Mouse (Mus musculus): Measurements from ENCODE around the gene Magi1.
A peak's percentile ranks its signal among the peaks of the same experiment; 100 is the strongest.

Magi1 gene

DNA sequence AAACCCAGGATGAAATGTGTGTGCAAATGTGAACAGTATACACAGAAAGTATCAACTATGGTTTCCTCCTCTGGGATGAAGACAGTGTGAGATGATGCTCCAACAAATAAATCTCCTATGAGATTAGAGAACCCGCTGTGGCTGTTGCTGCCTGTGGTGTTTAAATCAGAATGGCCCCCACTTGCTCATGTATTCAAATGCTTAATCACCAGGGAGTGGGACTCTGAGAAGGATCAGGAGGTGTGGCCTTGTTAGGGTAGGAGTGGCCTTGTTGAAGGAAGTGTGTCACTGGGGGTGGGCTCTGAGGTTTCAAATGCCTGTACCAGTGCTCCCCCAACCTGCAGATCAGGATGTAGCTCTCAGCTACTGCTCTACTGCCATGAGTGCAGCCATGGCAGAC is 410.2 kb downstream of the Magi1 start:
- DNase-seq: no peak

DNA sequence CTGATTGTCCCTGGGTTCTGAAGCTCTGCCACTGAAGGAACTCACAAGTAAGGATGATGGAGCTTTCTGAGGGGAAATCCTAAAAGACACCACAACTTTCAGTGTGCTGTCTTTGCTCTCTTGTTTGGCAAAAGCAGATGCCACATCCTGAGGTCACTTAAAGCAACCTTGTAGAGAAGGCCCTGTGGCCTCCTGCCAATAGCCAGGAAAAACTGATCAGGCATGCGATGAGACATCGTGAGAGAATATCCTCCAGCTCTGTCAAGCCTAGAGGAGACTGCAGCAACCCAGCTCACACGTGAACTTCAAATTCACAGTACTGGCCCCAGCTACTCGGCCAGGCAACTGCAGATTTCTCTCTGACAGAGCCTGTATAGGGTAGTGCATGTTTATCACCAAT is 412.2 kb downstream of the Magi1 start:
- peak; percentile 21 for DNase-seq

GRCm38 (mm10) chr6:93870023-93870422 is 413.7 kb downstream of the Magi1 start:
- no peak for DNase-seq

DNA sequence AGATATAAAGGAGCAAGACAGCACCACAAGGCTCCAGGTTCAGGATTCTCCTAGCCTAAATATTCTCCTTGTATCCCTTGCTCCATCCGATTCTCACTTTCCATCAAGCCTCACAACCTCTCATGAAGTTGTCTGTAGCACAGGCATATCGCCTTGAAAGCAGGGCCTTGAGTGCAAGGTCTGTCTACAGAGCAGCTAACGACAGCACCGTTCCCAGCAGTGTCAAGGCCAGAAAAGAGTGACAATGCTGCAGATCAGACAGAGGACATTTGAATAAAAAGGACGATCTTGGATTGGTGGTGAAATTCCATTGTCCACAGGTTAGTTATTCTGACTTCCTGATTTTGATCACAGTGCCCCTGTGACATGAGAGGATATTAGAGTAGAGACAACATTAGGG is 421.5 kb downstream of the Magi1 start:
- no peak for DNase-seq

- no peak for DNase-seq
Observed at GRCm38 (mm10) chr6:93856783-93857182, 426.9 kb downstream of the Magi1 start.

DNA sequence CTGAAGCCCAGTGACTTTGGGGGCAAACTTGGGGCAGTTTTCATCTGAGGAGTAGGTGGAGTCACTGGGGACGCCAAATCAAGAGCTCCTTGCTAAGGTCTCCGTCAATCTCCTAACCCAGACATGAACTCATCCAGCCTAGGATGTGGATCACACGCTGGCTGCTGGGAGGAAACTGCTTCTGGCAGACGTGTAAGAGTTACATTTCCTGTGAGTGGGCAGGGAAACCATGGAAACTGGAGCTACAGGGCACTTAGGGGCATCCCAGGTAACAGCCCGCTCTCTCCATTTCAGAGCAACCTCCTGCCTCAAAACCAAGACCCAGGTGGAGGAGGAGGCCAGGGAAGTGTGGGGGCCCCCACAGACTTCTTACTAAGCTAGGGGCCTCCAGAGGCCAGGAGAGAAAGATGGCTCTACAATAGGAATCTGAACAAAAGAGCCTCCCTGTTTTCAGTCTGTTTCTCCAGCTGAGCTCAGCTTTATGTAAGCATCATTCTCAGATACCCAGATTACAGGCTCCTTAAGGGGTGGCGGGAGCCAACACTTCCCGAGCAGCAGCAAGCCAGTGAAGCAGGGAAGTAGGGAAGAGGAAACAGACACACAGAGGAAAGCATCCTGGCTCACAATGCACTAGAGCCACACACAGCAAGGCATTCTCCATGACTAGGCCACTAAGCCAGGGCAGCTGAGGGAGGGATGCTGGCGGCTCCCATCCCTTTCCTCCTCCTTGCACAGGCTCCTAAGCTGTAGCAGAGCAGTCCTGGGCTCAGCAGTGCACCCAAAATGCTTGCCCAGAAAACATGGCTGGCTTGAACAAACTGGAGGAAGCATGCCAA is 427.7 kb downstream of the Magi1 start:
- DNase-seq: peak; percentile 15

DNA sequence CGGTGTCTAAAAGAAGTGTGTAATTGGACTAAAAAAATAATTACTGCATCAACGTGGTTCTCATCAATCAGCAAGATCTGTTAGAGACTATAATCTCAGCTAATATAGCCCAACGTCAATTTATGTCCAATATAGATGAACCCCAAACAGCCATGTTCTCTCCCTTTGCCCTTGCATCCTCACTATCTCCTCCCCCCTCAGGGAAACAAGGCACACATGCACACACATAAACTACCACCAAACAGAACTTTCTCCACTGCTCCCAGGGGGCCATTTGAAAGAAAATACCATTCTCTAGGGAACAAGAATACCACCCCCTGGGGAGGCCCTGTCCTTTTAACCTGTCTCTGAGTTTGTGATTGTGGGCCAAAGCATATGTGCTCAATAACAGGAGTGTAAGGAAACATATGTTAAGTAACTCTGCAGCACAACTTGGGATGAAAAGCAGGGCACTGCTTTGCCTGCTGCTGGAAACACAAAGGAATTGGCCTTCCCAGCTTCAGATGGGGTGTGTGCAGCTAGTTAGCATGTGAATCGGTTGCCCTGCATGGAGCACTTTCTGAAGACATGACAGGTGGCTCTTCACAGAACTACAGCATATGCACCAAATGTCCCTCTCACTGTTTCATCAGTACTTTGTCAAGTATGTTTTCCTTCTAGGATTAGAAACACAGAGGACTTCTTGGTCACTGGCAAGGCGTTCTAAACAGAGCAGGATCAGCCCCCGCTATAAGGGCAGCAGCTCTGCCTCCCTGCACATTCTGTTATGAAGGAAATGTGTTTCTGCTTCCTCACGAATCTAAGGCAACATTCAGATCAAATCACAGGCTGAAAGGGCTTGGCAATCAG is 434.6 kb downstream of the Magi1 start:
- no peak for DNase-seq

DNA sequence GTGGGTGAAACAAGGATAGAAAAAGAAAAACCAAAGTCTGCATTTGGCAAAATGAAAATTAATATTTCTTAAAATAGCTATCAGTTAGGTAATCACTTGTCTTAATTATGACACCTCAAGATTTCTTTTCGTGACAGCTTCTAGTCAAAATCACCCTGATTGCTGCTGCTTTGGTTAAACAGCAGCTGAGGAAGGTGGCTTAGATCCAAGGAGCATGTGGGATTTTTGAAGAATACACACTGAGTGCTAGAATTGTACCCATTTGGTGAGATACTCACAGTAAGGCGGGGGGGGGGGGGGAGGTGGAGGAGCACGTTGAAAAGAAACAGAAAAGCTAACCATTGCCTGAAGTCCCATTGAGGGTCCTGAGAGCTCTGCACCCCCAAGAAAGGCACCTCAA is 438.2 kb downstream of the Magi1 start:
- DNase-seq: no peak

DNA sequence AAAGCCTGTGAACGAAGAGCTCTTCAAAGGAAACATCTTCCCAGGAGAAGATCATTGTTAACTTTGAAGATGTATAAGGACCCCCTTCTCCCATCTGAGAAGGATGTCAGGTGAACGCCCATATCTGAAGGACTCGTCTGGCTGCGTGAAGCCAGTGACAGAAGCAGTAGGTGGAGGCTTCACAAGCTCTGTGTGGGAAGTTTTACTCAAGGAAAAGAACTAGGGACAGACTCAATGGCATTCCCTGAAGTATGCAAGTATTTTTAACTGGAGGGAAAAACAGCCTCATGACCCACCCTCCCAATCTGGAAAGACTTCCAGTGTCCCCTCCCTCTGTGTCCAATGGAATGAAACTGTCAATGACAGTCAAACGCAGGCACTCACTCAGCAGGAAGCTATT is 438.6 kb downstream of the Magi1 start:
- DNase-seq: no peak

- DNase-seq: no peak
Observed at GRCm38 (mm10) chr6:93844576-93844975, 439.1 kb downstream of the Magi1 start.

DNA sequence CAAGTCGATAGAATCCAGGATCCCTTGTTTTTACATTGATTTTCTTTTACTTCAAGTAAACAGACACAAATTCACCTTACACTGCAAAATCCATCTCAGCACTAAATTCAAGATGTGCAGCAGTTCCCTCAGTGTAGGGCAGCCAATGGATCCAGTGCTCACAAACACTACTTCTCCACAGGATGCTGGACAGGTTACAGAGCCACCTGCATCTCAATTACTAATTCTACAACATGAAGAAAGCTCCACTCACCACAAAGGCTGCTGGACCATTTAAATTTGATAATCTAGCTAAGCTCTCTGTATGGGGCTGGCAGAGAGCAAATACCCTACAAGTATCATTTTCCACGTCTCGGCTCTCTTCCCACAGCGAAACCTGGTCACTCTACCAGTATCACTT is 445.3 kb downstream of the Magi1 start:
- DNase-seq: no peak

DNA sequence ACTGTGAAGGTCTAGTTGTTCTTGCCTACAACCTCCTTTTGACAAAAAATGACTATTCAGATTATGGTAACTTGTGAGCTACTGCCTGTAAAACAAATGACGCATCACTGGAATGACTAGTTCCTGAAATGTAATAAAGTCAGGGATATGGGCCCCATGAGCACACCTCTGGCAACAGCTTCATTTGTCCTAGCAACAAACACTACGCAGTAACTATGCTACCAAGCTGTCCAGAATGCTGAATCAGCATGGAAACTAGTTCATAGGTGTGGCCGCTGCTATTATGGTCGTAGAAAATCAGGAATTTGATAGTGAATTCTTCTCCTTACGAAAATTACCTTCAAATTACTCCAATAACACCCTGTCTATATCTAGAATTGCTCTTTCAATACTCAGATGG is 447.1 kb downstream of the Magi1 start:
- no peak for DNase-seq

GRCm38 (mm10) chr6:93835211-93835610 is 448.5 kb downstream of the Magi1 start:
- DNase-seq: peak; percentile 23

DNA sequence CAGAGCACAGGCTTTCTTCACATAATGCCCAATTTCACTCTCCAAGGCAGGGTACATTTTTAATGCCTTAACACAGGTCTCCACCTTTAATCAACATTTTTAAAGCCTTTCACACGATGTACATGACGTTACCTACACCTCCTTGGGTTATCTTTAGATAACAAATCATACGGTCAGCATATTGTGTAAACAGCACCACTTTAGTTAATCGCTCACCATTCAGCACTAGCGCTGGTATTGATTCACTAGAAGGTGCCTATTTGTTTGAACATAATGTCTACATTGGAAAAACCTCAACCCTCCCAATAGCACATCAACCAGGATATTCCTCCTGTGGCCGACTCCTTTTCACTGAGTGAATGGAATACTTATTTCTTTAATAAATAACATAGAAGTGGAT is 455.5 kb downstream of the Magi1 start:
- DNase-seq: no peak

DNA sequence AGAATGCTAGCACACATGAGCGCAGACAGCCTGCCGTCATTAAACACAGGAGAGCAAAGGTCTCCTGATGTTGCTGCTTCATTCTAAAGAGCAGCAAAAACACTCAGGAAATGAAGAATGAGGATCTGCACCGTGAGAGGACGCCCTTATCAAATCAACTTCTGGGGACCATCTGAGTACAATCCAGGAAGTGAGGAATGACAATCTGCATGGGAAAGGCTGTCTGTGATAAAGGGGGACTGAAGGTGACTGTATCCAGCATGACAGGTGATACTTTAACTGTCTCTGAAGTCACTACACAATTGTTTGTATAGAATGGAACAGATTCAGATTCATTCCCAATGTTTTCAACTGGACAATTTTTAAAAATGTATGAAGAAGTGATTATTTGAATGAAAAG is 456.8 kb downstream of the Magi1 start:
- DNase-seq: no peak

GRCm38 (mm10) chr6:93822221-93822897 is 461.4 kb downstream of the Magi1 start:
- DNase-seq: peak; percentile 18

GRCm38 (mm10) chr6:93821512-93821911 is 462.2 kb downstream of the Magi1 start:
- DNase-seq: no peak

- no peak for DNase-seq
Observed at GRCm38 (mm10) chr6:93819888-93820287, 463.8 kb downstream of the Magi1 start.

DNA sequence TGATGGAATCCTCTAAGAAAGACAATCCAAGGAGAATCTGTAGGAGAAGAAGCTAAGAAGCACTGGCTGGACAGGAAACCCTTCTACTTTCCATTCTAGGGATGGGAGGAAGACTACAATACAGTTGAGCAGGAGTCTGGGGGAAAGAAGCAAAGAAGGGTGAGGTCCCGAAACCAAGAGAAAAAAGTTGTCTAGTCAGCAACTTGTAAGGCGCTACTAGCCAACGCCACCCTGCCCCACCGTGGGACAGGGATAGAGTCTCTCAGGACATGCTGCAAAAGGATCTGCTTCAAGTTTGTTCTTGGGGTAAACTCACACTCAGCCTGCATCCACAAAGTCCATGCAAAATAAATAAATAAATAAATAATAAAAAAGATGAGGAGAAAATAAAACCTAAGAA is 464.4 kb downstream of the Magi1 start:
- DNase-seq: no peak

GRCm38 (mm10) chr6:93818494-93818893 is 465.2 kb downstream of the Magi1 start:
- DNase-seq: no peak

- no peak for DNase-seq
Observed at GRCm38 (mm10) chr6:93805407-93805936, 478.2 kb downstream of the Magi1 start.

DNA sequence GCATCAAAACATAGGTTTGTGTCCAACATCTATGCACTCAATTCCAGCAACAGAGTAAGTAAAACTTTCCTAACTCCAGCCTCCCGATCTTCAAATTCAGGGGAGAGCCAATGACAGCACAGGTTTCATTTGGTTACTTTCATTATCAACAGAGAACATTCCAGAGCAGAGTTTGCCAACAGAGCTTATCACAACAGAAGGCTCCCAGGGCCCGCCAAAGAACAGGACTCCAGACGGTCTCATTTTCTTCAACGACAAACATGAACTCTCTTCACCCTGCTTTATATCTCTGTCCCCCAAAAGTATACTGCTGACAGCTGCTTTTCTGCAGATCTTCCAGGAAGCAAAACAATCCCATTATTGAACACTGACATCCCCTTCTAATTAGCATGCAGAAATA is 481.3 kb downstream of the Magi1 start:
- DNase-seq: peak; percentile 11

- DNase-seq: no peak
Observed at GRCm38 (mm10) chr6:93800465-93800864, 483.3 kb downstream of the Magi1 start.
